Mouse (Mus musculus): ENCODE measurements around the gene Abca8b. TPM values are rescaled to one million over a fixed set of nuclear protein-coding genes. Genes with fewer than 3 reads are reported as not detected.
"Not testable (repeated sequence)": the region's sequence is repeated elsewhere in the genome, so short reads cannot be mapped to it uniquely, and the experiment has no call there.

The Abca8b gene
- polyA plus RNA-seq, 1 experiment = not detected

DNA sequence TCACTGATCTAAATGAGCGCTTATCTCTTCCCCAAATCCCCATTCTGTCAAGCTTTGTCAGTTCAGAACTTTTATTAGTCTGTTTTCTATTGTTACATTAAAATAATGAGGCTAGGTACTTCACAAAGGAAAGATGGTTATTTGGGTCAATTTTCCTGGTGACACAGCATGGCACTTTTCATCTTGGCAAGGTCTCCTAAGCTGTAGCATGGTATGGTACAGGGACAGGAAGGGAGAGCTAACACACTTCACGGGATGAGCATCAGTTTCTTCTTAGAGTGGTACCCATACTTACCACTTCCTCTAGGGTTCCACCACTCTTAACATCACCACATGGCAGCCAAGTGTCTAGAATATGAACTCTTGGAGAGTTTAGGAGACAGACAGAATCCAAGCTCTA, 13.8 kb downstream of the Abca8b start:
- H3K27me3 ChIP-seq (replicated peaks) = no peaks in the 10 kb centered on the region
- TF ChIP-seq GATA1 (IDR thresholded peaks at IDR 0.05; ENCODE audit: borderline replicate concordance, low read length) (no peak), FLI1 (IDR thresholded peaks at IDR 0.05; ENCODE audit: low read length) (no peak)
- no peaks in the 10 kb centered on the region for H3K36me3 ChIP-seq (replicated peaks; ENCODE audit: low read length)
- H3K4me1 ChIP-seq = no peaks in the 10 kb centered on the region
- H3K9me3 ChIP-seq = peaks cover 10% of the 10 kb centered on the region
- H3K4me3 ChIP-seq (replicated peaks) = no peak overlapping the region

DNA sequence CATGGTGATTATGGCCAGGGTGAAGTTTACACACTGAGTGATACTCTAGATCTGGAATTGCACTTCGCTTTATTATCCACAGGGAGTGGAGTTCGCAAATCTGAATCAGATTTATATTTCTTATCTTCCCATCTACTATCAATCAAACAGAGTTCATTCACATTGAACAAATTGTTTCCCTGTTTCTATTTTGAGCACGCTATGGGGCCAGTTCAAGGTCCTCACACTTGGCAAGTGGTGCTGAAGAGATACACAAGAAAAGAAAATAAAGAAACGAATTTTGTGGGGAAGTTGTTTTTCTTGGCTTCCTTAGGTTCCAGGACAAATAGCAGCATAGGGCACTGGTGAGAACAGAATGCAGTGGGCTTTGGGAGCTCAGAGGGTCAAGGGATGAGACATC, 25.1 kb downstream of the Abca8b start:
- no peaks in the 10 kb centered on the region for H3K4me1 ChIP-seq
- no peaks in the 10 kb centered on the region for H3K36me3 ChIP-seq (replicated peaks; ENCODE audit: low read length)
- H3K9me3 ChIP-seq = peaks cover 25% of the 10 kb centered on the region
- H3K4me3 ChIP-seq (replicated peaks) = no peak overlapping the region
- TF ChIP-seq GATA1 (IDR thresholded peaks at IDR 0.05; ENCODE audit: borderline replicate concordance, low read length) (no peak), FLI1 (IDR thresholded peaks at IDR 0.05; ENCODE audit: low read length) (no peak)
- H3K27me3 ChIP-seq (replicated peaks) = no peaks in the 10 kb centered on the region

DNA sequence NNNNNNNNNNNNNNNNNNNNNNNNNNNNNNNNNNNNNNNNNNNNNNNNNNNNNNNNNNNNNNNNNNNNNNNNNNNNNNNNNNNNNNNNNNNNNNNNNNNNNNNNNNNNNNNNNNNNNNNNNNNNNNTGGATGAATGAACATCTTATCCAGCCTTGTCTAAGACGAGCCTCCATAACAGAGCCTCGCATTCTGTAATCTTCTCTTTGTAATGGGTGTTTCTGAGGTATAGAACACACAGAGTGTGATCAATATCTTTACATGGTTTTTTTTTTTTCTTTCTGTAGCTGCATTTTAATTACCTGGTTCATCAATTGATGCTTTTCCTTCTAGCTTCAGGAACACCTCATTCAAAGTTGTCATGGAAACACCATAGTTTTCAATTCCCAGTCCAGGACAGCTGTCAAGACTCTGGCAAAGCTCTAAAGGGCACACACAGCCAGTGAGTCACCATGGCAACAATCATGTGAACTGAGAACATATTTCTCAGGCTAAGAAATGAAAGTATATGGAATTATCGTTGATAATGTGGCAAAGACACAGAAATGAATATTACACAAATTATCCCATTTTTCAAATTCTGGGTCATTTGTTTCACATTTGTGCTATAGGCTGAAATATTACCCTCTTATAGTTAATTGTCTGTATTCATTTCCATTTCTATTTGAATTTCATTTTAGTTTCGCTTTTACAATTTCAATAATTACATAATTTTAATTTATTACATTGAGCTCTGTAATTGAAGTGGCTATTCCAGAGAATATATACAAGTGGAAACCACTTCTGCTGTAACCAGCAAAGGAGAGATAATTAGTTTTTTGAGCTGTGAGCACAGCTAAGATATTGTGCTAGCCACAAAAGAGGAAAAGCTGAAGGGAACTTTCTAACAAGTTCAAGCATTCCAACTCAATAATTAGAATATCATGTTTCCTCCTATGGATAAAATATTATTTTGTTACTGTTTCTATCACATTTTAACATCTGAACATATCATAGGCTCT, 33.9 kb downstream of the Abca8b start:
- H3K4me3 ChIP-seq (replicated peaks) = no peak overlapping the region

DNA sequence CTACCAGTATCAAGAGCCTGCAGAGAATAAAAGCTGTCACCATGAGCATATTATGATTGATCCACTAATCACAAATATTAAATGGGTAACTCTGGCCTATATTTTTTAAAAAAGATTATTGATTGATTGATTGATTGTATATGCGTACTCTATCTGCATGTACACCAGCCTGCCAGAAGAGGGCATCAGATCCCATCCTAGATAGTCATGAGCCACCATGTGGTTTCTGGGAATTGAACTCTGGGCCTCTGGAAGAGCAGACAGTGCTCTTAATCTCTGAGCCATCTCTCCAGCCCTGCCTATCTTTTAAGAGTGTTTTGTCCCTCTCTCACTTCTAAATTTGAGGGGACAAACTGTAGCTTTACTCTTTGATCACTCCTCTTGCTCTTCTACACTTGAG, 40.5 kb downstream of the Abca8b start:
- TF ChIP-seq GATA1 (IDR thresholded peaks at IDR 0.05; ENCODE audit: borderline replicate concordance, low read length) = no peak
- no peak for TF ChIP-seq FLI1 (IDR thresholded peaks at IDR 0.05; ENCODE audit: low read length)
- Histone ChIP-seq H3K4me3 (replicated peaks) (no peak overlapping the region), H3K27me3 (replicated peaks) (no peaks in the 10 kb centered on the region), H3K4me1 (no peaks in the 10 kb centered on the region), H3K9me3 (no peaks in the 10 kb centered on the region), H3K36me3 (replicated peaks; ENCODE audit: low read length) (no peaks in the 10 kb centered on the region)

More for the DNA sequence above, 33.9 kb downstream of the Abca8b start:
- no peak for TF ChIP-seq FLI1 (IDR thresholded peaks at IDR 0.05; ENCODE audit: low read length)
- no peak for TF ChIP-seq GATA1 (IDR thresholded peaks at IDR 0.05; ENCODE audit: borderline replicate concordance, low read length)
- Histone ChIP-seq H3K36me3 (replicated peaks; ENCODE audit: low read length) (no peaks in the 10 kb centered on the region), H3K27me3 (replicated peaks) (no peaks in the 10 kb centered on the region), H3K4me1 (no peaks in the 10 kb centered on the region), H3K9me3 (no peaks in the 10 kb centered on the region)

DNA sequence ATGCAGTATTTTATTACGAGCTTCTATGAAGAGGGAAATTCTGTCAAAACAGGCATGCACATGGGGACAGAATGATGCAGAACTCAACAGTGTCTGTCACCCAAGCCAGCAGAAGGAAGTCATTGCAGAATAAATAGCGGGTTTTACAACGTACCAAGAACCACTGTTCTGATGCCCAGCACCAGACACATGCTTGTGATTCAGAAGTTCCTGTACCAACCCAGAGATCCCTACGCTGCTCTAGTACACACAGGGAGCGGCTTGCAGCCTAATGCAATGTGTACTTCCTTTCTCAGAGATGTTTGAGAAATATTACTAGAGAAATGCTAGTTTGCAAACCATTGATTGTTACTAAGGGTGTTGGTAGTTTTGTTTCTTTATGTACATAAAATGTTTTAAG, 58.7 kb downstream of the Abca8b start:
- Histone ChIP-seq H3K36me3 (replicated peaks; ENCODE audit: low read length) (no peaks in the 10 kb centered on the region), H3K4me1 (peaks cover 17% of the 10 kb centered on the region), H3K27me3 (replicated peaks) (peaks cover 2% of the 10 kb centered on the region), H3K9me3 (no peaks in the 10 kb centered on the region), H3K4me3 (replicated peaks) (no peak overlapping the region)
- TF ChIP-seq FLI1 (IDR thresholded peaks at IDR 0.05; ENCODE audit: low read length) = no peak
- TF ChIP-seq GATA1 (IDR thresholded peaks at IDR 0.05; ENCODE audit: borderline replicate concordance, low read length) = no peak

DNA sequence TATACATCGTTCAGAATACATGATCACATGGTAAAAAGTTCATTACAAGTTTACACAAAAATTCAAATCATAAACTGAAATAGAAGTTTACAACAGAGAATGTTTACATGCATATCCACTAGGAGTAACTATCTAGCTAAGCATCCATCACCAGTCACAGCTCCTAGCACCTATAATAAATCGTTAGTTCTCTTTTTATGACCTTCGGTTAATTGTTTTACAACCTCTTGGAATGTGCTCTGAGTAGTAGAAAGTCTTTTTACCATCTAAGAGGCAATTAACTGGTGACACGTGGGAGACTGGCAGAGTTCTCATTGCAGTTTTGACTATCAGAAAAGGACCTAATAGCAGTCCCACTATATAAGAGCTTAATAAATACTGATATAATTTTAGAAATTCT, 62.4 kb downstream of the Abca8b start:
- H3K36me3 ChIP-seq (replicated peaks; ENCODE audit: low read length); H3K9me3 ChIP-seq; H3K27me3 ChIP-seq (replicated peaks): not testable (repeated sequence)

DNA sequence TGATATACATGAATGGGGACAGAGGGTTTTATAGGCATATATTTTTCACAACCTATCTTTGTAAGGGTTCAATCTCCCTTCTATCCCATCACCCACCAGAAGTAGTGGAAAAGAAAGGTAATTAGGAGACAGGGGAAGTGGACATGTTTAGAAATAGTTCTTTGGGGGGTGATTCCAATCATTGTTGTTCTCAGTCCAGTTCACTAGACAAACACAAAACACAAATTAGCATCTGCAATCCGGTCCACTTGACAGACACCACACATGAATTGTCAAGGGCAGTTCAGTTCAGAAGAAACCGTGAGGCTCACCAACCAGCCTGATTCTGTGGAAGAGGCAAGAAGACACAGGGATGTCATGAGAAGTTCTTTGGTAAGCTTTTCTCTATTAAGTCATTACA, 67.2 kb downstream of the Abca8b start:
- Histone ChIP-seq H3K36me3 (replicated peaks; ENCODE audit: low read length) (no peaks in the 10 kb centered on the region), H3K4me1 (0 out of 2 replicates have a peak, but pooled peaks cover 4% of the 10 kb centered on the region), H3K9me3 (peaks cover 17% of the 10 kb centered on the region), H3K27me3 (replicated peaks) (no peaks in the 10 kb centered on the region), H3K4me3 (replicated peaks) (no peak overlapping the region)
- TF ChIP-seq GATA1 (IDR thresholded peaks at IDR 0.05; ENCODE audit: borderline replicate concordance, low read length) (no peak), FLI1 (IDR thresholded peaks at IDR 0.05; ENCODE audit: low read length) (no peak)

More for the DNA sequence above, 62.4 kb downstream of the Abca8b start:
- H3K4me3 ChIP-seq (replicated peaks); H3K4me1 ChIP-seq: not testable (repeated sequence)

DNA sequence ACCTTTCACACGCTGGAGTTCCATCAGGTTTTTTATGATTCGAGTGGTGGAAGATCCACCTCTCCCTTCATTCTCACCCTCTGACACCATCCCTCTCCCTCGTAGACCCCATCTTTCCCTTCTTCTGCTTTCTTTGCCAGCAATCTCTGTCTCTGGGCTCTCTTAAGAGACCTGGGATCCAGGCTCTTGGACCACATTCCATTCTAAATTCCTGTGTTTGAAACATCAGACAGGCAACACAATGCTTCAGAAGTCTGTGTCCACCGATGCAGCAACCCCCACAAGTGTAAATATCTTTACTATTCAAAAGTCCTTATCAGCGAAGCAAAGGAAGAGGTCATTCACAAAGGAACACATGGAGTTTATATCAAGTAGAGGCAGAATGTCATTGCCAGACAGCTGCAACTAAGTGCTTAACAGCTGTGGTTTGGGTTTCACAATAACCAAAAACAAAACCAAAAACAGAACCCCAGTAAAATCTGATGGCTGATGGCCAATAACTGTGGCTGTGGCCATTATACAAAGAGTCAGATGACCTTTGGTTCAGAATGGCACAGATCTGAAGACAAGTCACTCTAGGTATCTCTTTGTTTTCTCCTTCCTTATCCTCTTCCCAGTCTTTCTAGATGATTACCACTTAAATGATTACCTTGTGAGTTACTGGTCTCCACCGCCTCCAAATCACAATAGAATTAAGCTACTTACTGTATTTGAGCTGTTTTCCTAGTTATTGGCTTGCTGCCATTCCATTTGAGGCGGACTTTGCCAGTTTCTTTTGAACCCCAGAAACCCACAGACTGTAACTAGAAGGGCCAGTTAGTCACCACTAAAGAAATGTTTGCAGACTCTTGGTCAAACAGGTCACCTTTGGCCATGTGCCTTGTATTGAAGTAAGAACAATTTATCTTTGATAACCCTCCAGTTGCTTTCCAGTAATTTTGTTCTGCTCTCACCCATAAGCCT, 68.6 kb downstream of the Abca8b start:
- H3K36me3 ChIP-seq (replicated peaks; ENCODE audit: low read length) = no peaks in the 10 kb centered on the region
- peaks cover 20% of the 10 kb centered on the region for H3K9me3 ChIP-seq
- TF ChIP-seq GATA1 (IDR thresholded peaks at IDR 0.05; ENCODE audit: borderline replicate concordance, low read length) (no peak), FLI1 (IDR thresholded peaks at IDR 0.05; ENCODE audit: low read length) (no peak)
- H3K4me1 ChIP-seq = 0 out of 2 replicates have a peak, but pooled peaks cover 4% of the 10 kb centered on the region
- H3K27me3 ChIP-seq (replicated peaks) = no peaks in the 10 kb centered on the region
- H3K4me3 ChIP-seq (replicated peaks) = no peak overlapping the region

DNA sequence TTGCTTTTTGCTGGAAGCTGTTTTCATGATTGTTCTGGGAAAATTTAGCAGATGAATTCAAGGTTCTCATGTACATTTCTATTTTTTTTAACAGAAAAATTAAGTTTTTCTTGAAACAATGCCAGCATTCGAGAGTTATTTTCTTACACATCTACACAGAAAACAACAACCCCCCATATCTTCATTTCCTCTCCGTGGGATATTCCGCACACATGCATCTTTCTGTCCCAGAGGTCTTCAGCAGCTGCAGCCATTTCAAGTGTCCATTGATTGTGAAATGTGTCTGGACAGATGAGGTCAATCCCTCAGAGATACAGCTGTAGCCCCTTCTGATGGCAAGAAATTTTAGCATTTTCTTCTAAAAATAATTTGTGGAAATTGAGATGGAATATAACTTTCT, 73.4 kb downstream of the Abca8b start:
- H3K9me3 ChIP-seq = peaks cover 20% of the 10 kb centered on the region
- 0 out of 2 replicates have a peak, but pooled peaks cover 4% of the 10 kb centered on the region for H3K4me1 ChIP-seq
- H3K36me3 ChIP-seq (replicated peaks; ENCODE audit: low read length) = no peaks in the 10 kb centered on the region
- H3K27me3 ChIP-seq (replicated peaks) = no peaks in the 10 kb centered on the region
- TF ChIP-seq GATA1 (IDR thresholded peaks at IDR 0.05; ENCODE audit: borderline replicate concordance, low read length) (no peak), FLI1 (IDR thresholded peaks at IDR 0.05; ENCODE audit: low read length) (no peak)
- no peak overlapping the region for H3K4me3 ChIP-seq (replicated peaks)

Data from megakaryocyte, embryonic 14.5 days (primary cell).